In the genomic region with DNA sequence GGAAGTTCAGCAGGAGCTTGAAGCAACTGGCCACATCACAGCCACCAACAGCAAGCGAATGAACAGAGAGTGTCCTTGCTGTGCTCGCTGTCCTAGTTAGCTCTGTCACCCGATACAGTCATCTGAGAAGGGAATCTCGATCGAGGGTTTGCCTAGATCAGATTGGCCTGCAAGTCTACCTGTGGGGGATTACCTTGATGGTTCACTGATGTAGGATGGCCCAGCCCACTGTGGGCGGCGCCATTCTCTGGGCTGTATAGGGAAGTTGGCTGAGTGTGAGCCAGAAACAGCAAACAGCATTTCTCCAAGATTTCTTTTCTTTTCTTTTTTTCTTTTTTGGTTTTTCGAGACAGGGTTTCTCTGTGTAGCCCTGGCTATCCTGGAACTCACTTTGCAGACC, we compare ENCODE assay signal across 30 mouse cellular contexts. TPM values are rescaled to one million over a fixed set of nuclear protein-coding genes. Genes with fewer than 3 reads are reported as not detected.
DNase-seq lines count a peak whose midpoint lies in the region; TF ChIP-seq lines count a peak whose summit lies in the region.
"Had no signal": no experiment of that assay in that cellular context is flagged by ENCODE, and none has a peak within 500 bp of the region (broad histone marks: within the 10 kb centered on the region; RNA-seq: fewer than 3 reads in every experiment).

No protein-coding gene starts in this region.

- no peak overlapping the region for H3K4me3 ChIP-seq in left cerebral cortex, adult 2 months
- no peak overlapping the region for H3K4me3 ChIP-seq in small intestine, adult 2 months (ENCODE audit: low read depth, low read length)
- H3K4me3 ChIP-seq: forebrain, embryonic 10.5 days; forebrain, embryonic 13.5 days; hindbrain, embryonic 12.5 days; hindbrain, embryonic 15.5 days had no signal

- TF ChIP-seq CTCF in left cerebral cortex, adult 2 months (IDR thresholded peaks at IDR 0.05), result no peak
- TF ChIP-seq CTCF in small intestine, adult 2 months (IDR thresholded peaks at IDR 0.05; ENCODE audit: extremely low read depth, insufficient read length, insufficient replicate concordance, low read depth, low read length), result no peak

- peak overlapping the region; percentile 62; the same call in 1 of the 2 replicates for H3K27ac ChIP-seq in left cerebral cortex, adult 2 months
- H3K27ac ChIP-seq in small intestine, adult 2 months (ENCODE audit: insufficient read depth, low read depth, low read length), result peak overlapping the region; percentile 99
- H3K27ac ChIP-seq: forebrain, embryonic 10.5 days; hindbrain, embryonic 12.5 days; hindbrain, embryonic 15.5 days had no signal

- peaks cover 80% of the 10 kb centered on the region for H3K4me1 ChIP-seq in small intestine, adult 2 months (ENCODE audit: control insufficient read depth, insufficient read depth, insufficient read length, low read length)

- H3K27me3 ChIP-seq in small intestine, adult 2 months (ENCODE audit: control insufficient read depth, insufficient read depth, low read length), result no peaks in the 10 kb centered on the region
- H3K27me3 ChIP-seq: forebrain, embryonic 13.5 days; hindbrain, embryonic 12.5 days; hindbrain, embryonic 15.5 days had no signal

- WGBS in small intestine, adult 2 months, result 95% methylated on average over 8 of the region's 8 CpGs

- DNase-seq in left cerebral cortex, adult 2 months (ENCODE audit: extremely low spot score in 1 of 2, low spot score in 2 of 2), result no peak
- DNase-seq in left cerebral cortex, postnatal 25 days (ENCODE audit: low spot score in 2 of 2), result no peak
- peak; percentile 0 for DNase-seq in spleen, adult 12 weeks (ENCODE audit: low spot score)
- DNase-seq in spleen, postnatal 36 days (ENCODE audit: low spot score in 2 of 2), result no peak
- DNase-seq in adrenal gland, postnatal 14 days, result no peak
- DNase-seq: adrenal gland, adult 8-10 months; adrenal gland, postnatal 36 days; cerebellum, adult 18-20 months; cerebellum, adult 9-10 months; cerebellum, postnatal 14 days; gastrocnemius, postnatal 10 days had no signal

- intact Hi-C loops in left cerebral cortex, adult 2 months (cut with DNase I), result no loop called here
- intact Hi-C loops in left cerebral cortex, postnatal 25 days (cut with DNase I), result no loop called here

- no peak for TF ChIP-seq POLR2A in small intestine, adult 2 months (IDR thresholded peaks at IDR 0.05; ENCODE audit: low read depth, low read length)

- peaks cover 49% of the 10 kb centered on the region for H3K36me3 ChIP-seq in small intestine, adult 2 months (ENCODE audit: control insufficient read depth, insufficient read depth, low read length)

RNA-seq across cellular contexts. Expression of gene Efhd2, which starts 10.2 kb away (rescaled TPM):
- 100 to 1,000 TPM; 271 to 279 TPM for total RNA-seq in left cerebral cortex, adult 2 months (2021)
- 100 to 1,000 TPM; 204 to 233 TPM for total RNA-seq in left cerebral cortex, postnatal 25 days (2021)
- 188 and 423 TPM in 2 replicates for polyA plus RNA-seq in small intestine, adult 2 months (2012; rRNA removed)
- 21.4 and 28.2 TPM in 2 replicates for total RNA-seq in adrenal gland, postnatal 14 days (2021)

RNA-seq across cellular contexts. Expression of gene Ctrc, which starts 18.3 kb away (rescaled TPM):
- total RNA-seq in left cerebral cortex, adult 2 months (2021), result not detected
- total RNA-seq in left cerebral cortex, postnatal 25 days (2021), result not detected
- 13.9 and 8,604 TPM in 2 replicates for polyA plus RNA-seq in small intestine, adult 2 months (2012; rRNA removed)
- not detected in 2 replicates for total RNA-seq in adrenal gland, postnatal 14 days (2021)
- total RNA-seq: adrenal gland, adult 8-10 months; adrenal gland, postnatal 36 days; gastrocnemius, adult 18-20 months; gastrocnemius, postnatal 10 days; gastrocnemius, postnatal 36 days; granulocyte monocyte progenitor cell, adult 5-6 weeks; heart, postnatal 25 days; hematopoietic stem cell, adult 5-6 weeks; MEL had no signal
- polyA plus RNA-seq: activated CD4-positive, CD25-positive, alpha-beta regulatory T cell, adult 4 months; C2C12; CD4-positive, CD25-positive, alpha-beta regulatory T cell, adult 4 months; embryonic facial prominence, embryonic 11.5 days; embryonic facial prominence, embryonic 14.5 days; forebrain, embryonic 10.5 days; forebrain, embryonic 13.5 days; forebrain, embryonic 16.5 days; heart, embryonic 14.5 days; heart, postnatal 0 days; hindbrain, embryonic 12.5 days; hindbrain, embryonic 15.5 days had no signal

RNA-seq across cellular contexts. Expression of gene Cela2a, which starts 38.5 kb away (rescaled TPM):
- not detected for total RNA-seq in left cerebral cortex, adult 2 months (2021)
- not detected for total RNA-seq in left cerebral cortex, postnatal 25 days (2021)
- 124 and 65,009 TPM in 2 replicates for polyA plus RNA-seq in small intestine, adult 2 months (2012; rRNA removed)
- 0.56 TPM in 1 of 2 replicates, not detected in the other for total RNA-seq in adrenal gland, postnatal 14 days (2021)
- total RNA-seq: adrenal gland, adult 8-10 months; adrenal gland, postnatal 36 days; gastrocnemius, postnatal 10 days; gastrocnemius, postnatal 36 days; granulocyte monocyte progenitor cell, adult 5-6 weeks; heart, postnatal 25 days; hematopoietic stem cell, adult 5-6 weeks; MEL had no signal
- polyA plus RNA-seq: C2C12; CD4-positive, CD25-positive, alpha-beta regulatory T cell, adult 4 months; embryonic facial prominence, embryonic 11.5 days; embryonic facial prominence, embryonic 14.5 days; forebrain, embryonic 10.5 days; forebrain, embryonic 16.5 days; heart, embryonic 14.5 days; hindbrain, embryonic 12.5 days had no signal
